Mouse (Mus musculus): ENCODE measurements around the gene Gm10563. TPM values are rescaled to one million over a fixed set of nuclear protein-coding genes. Genes with fewer than 3 reads are reported as not detected.

Gene Gm10563
- total RNA-seq, 1 experiment from 2014 or later: not detected

GRCm38 (mm10) chr4:155653086-155653450, 7.9 kb upstream of the Gm10563 start, which contains the start of gene Mmp23:
Gene Mmp23 (minus strand): TSS chr4:155653384.
- peak; percentile 41 for DNase-seq

- DNase-seq: no peak
Measured at GRCm38 (mm10) chr4:155652283-155653085, 7.3 kb upstream of the Gm10563 start.

- no peak for DNase-seq
Measured at GRCm38 (mm10) chr4:155651553-155652269, 6.5 kb upstream of the Gm10563 start.

- no peak for DNase-seq
Measured at GRCm38 (mm10) chr4:155649355-155649754, 4.1 kb upstream of the Gm10563 start.

- DNase-seq: no peak
Measured at GRCm38 (mm10) chr4:155645721-155646120, 513 bp upstream of the Gm10563 start.

- no peak for DNase-seq
Measured at GRCm38 (mm10) chr4:155643531-155643930, 1.7 kb downstream of the Gm10563 start.

GRCm38 (mm10) chr4:155635766-155636499, 9.3 kb downstream of the Gm10563 start:
- no peak for DNase-seq

- no peak for DNase-seq
Measured at GRCm38 (mm10) chr4:155630267-155630666, 14.9 kb downstream of the Gm10563 start.

- peak; percentile 93 for DNase-seq
Measured at GRCm38 (mm10) chr4:155624338-155625291, 20.6 kb downstream of the Gm10563 start, which contains the start of gene Cdk11b. Gene Cdk11b (plus strand): TSS chr4:155624854.

GRCm38 (mm10) chr4:155618321-155618720, 26.9 kb downstream of the Gm10563 start:
- no peak for DNase-seq

GRCm38 (mm10) chr4:155613264-155613663, 31.9 kb downstream of the Gm10563 start:
- DNase-seq: no peak

GRCm38 (mm10) chr4:155611860-155612259, 33.3 kb downstream of the Gm10563 start:
- no peak for DNase-seq

GRCm38 (mm10) chr4:155606825-155607224, 38.4 kb downstream of the Gm10563 start:
- no peak for DNase-seq

GRCm38 (mm10) chr4:155605132-155605531, 40.1 kb downstream of the Gm10563 start:
- no peak for DNase-seq

GRCm38 (mm10) chr4:155603801-155604200, 41.4 kb downstream of the Gm10563 start:
- DNase-seq: no peak

- DNase-seq: no peak
Measured at GRCm38 (mm10) chr4:155602753-155603152, 42.5 kb downstream of the Gm10563 start.

GRCm38 (mm10) chr4:155601997-155602456, 43.2 kb downstream of the Gm10563 start:
- DNase-seq: no peak

- peak; percentile 96 for DNase-seq
Measured at GRCm38 (mm10) chr4:155601091-155601996, 43.9 kb downstream of the Gm10563 start, which contains the start of gene Slc35e2. Gene Slc35e2 (plus strand): TSS chr4:155601416.

- no peak for DNase-seq
Measured at GRCm38 (mm10) chr4:155599901-155600825, 45.0 kb downstream of the Gm10563 start.
